ENCODE assay signal across 26 mouse cellular contexts in the genomic region with DNA sequence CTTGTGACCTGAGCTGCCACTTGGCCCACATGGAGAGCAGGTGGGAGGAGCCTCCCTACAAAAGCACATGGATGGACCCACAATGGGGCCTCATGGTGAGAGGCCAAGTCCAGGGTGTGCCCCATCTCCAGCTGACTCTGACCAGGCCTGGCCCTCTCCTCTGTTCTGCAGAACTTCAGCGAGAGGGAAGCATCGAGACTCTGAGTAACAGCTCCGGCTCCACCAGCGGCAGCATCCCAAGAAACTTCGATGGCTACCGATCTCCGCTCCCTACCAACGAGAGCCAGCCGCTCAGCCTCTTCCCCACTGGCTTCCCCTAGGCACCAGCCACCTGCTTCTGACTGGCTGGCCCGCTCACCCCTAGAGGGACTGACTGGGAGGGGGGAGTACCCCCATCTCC. TPM values are rescaled to one million over a fixed set of nuclear protein-coding genes. Genes with fewer than 3 reads are reported as not detected.
DNase-seq lines count a peak whose midpoint lies in the region; ATAC-seq lines count a peak whose summit lies in the region.
"Had no signal": no experiment of that assay in that cellular context is flagged by ENCODE, and none has a peak within 500 bp of the region (broad histone marks: within the 10 kb centered on the region; RNA-seq: fewer than 3 reads in every experiment).

No protein-coding gene starts in this region.

- no peak overlapping the region for H3K4me2 ChIP-seq in hindbrain, embryonic 11.5 days (replicated peaks; ENCODE audit: low read depth, low read length)
- no peak overlapping the region for H3K4me2 ChIP-seq in kidney, embryonic 14.5 days (replicated peaks; ENCODE audit: low read depth, low read length)
- H3K4me2 ChIP-seq: embryonic facial prominence, embryonic 13.5 days; forebrain, embryonic 12.5 days; forebrain, embryonic 15.5 days; heart, embryonic 11.5 days; hindbrain, embryonic 13.5 days had no signal

- no peaks in the 10 kb centered on the region for H3K36me3 ChIP-seq in hindbrain, embryonic 10.5 days
- H3K36me3 ChIP-seq in hindbrain, embryonic 11.5 days (ENCODE audit: control insufficient read depth, insufficient read depth, low read length), result no peaks in the 10 kb centered on the region
- no peaks in the 10 kb centered on the region for H3K36me3 ChIP-seq in kidney, embryonic 14.5 days (ENCODE audit: control insufficient read depth, insufficient read depth, low read length)
- H3K36me3 ChIP-seq: embryonic facial prominence, embryonic 13.5 days; forebrain, embryonic 12.5 days; forebrain, embryonic 15.5 days; hindbrain, embryonic 13.5 days had no signal

- DNase-seq in hindbrain, embryonic 10.5 days (ENCODE audit: low spot score), result no peak
- DNase-seq in hindbrain, embryonic 11.5 days (ENCODE audit: low spot score), result no peak
- DNase-seq in kidney, postnatal 10 days, result no peak
- peak; percentile 29 for DNase-seq in retina, postnatal 1 day
- no peak for DNase-seq in retina, embryonic 14.5 days (ENCODE audit: low spot score)
- DNase-seq: cerebellum, adult 11 months; cerebellum, adult 2 months; cerebellum, adult 9-11 months; cerebellum, postnatal 25 days; gastrocnemius, postnatal 25 days; heart, adult 2 months; heart, postnatal 36 days had no signal

- H3K4me1 ChIP-seq in hindbrain, embryonic 10.5 days (replicated peaks), result peaks cover 72% of the 10 kb centered on the region
- H3K4me1 ChIP-seq in hindbrain, embryonic 11.5 days (replicated peaks; ENCODE audit: control insufficient read depth, insufficient read depth, low read length), result peaks cover 2% of the 10 kb centered on the region; the same call in 1 of the 2 replicates
- H3K4me1 ChIP-seq in kidney, embryonic 14.5 days (ENCODE audit: control insufficient read depth, insufficient read depth, low read length), result peaks cover 68% of the 10 kb centered on the region

- H3K4me3 ChIP-seq in hindbrain, embryonic 10.5 days, result no peak overlapping the region
- H3K4me3 ChIP-seq in hindbrain, embryonic 11.5 days (ENCODE audit: low read depth, low read length), result no peak overlapping the region
- H3K4me3 ChIP-seq in kidney, embryonic 14.5 days (ENCODE audit: low read length), result no peak overlapping the region
- H3K4me3 ChIP-seq: embryonic facial prominence, embryonic 13.5 days; erythroblast, embryonic 14.5 days; forebrain, embryonic 12.5 days; forebrain, embryonic 15.5 days; heart, adult 2 months; hindbrain, embryonic 13.5 days had no signal

- H3K27me3 ChIP-seq in hindbrain, embryonic 10.5 days (ENCODE audit: insufficient read depth, poor library complexity, severe bottlenecking), result peaks cover 99% of the 10 kb centered on the region
- peaks cover 50% of the 10 kb centered on the region for H3K27me3 ChIP-seq in hindbrain, embryonic 11.5 days (ENCODE audit: control insufficient read depth, insufficient read depth, low read length)
- H3K27me3 ChIP-seq in kidney, embryonic 14.5 days (ENCODE audit: control insufficient read depth, insufficient read depth, low read length), result peaks cover 19% of the 10 kb centered on the region

- H3K27ac ChIP-seq in hindbrain, embryonic 10.5 days, result peak overlapping the region; percentile 26; the same call in 1 of the 2 replicates
- no peak overlapping the region for H3K27ac ChIP-seq in hindbrain, embryonic 11.5 days (ENCODE audit: low read depth, low read length)
- peak overlapping the region; percentile 55; the same call in 1 of the 2 replicates for H3K27ac ChIP-seq in kidney, embryonic 14.5 days (ENCODE audit: low read depth, low read length)
- H3K27ac ChIP-seq: embryonic facial prominence, embryonic 13.5 days; forebrain, embryonic 12.5 days; forebrain, embryonic 15.5 days; heart, adult 2 months; hindbrain, embryonic 13.5 days had no signal

- WGBS in hindbrain, embryonic 10.5 days, result 79% methylated on average over 10 of the region's 10 CpGs
- 79% methylated on average over 10 of the region's 10 CpGs for WGBS in hindbrain, embryonic 11.5 days
- WGBS in kidney, embryonic 14.5 days, result 74% methylated on average over 10 of the region's 10 CpGs

- no peak for ATAC-seq in hindbrain, embryonic 11.5 days (ENCODE audit: low FRiP score)
- ATAC-seq in kidney, embryonic 14.5 days (ENCODE audit: low FRiP score, low TSS enrichment), result no peak
- ATAC-seq: CD4-positive, CD25-positive, alpha-beta regulatory T cell, adult 4 months; forebrain, embryonic 15.5 days; hindbrain, embryonic 16.5 days had no signal

- H3K9ac ChIP-seq in hindbrain, embryonic 11.5 days (ENCODE audit: low read depth, low read length), result no peak overlapping the region
- H3K9ac ChIP-seq in kidney, embryonic 14.5 days (ENCODE audit: low read depth, low read length), result no peak overlapping the region
- H3K9ac ChIP-seq: embryonic facial prominence, embryonic 13.5 days; forebrain, embryonic 12.5 days; forebrain, embryonic 15.5 days; hindbrain, embryonic 13.5 days had no signal

- no peaks in the 10 kb centered on the region for H3K9me3 ChIP-seq in hindbrain, embryonic 10.5 days
- no peaks in the 10 kb centered on the region for H3K9me3 ChIP-seq in hindbrain, embryonic 11.5 days (ENCODE audit: control insufficient read depth, low read length)
- no peaks in the 10 kb centered on the region for H3K9me3 ChIP-seq in kidney, embryonic 14.5 days (ENCODE audit: control insufficient read depth, low read length)
- H3K9me3 ChIP-seq: embryonic facial prominence, embryonic 13.5 days; forebrain, embryonic 12.5 days; forebrain, embryonic 15.5 days; hindbrain, embryonic 13.5 days had no signal

RNA-seq across cellular contexts. Expression of gene Tbx2, which starts 7.3 kb away (rescaled TPM):
- polyA plus RNA-seq in hindbrain, embryonic 10.5 days (2016; fragmentation: Nextera tagmentation; extraction: Ambion mirVana), result 1.5 and 3.1 TPM in 2 replicates
- 2.3 and 3.7 TPM in 2 replicates for polyA plus RNA-seq in hindbrain, embryonic 11.5 days (2014; fragmentation: Nextera tagmentation; extraction: Ambion mirVana)
- polyA plus RNA-seq in kidney, embryonic 14.5 days (2014; fragmentation: Nextera tagmentation; extraction: Ambion mirVana), result 18.2 and 19.8 TPM in 2 replicates
- polyA plus RNA-seq: CD4-positive, CD25-positive, alpha-beta regulatory T cell, adult 4 months had no signal

RNA-seq across cellular contexts. Expression of gene Gm11444, which starts 25.1 kb away (rescaled TPM):
- polyA plus RNA-seq in hindbrain, embryonic 10.5 days (2016; fragmentation: Nextera tagmentation; extraction: Ambion mirVana), result not detected in 2 replicates
- polyA plus RNA-seq in hindbrain, embryonic 11.5 days (2014; fragmentation: Nextera tagmentation; extraction: Ambion mirVana), result not detected in 2 replicates
- polyA plus RNA-seq in kidney, embryonic 14.5 days (2014; fragmentation: Nextera tagmentation; extraction: Ambion mirVana), result not detected in 2 replicates
- polyA plus RNA-seq: adrenal gland, adult 2 months; C2C12; cerebellum, adult 2 months; embryonic facial prominence, embryonic 13.5 days; erythroblast, embryonic 14.5 days; forebrain, embryonic 12.5 days; forebrain, embryonic 15.5 days; gonadal fat pad, adult 2 months; heart, adult 2 months; heart, embryonic 11.5 days; heart, embryonic 14.5 days; heart, postnatal 0 days; hindbrain, embryonic 13.5 days; hindbrain, embryonic 16.5 days had no signal
